Mouse (Mus musculus): Measurements from ENCODE around the gene Bex6.
"Not testable (repeated sequence)": the region's sequence is repeated elsewhere in the genome, so short reads cannot be mapped to it uniquely, and the experiment has no call there.

Bex6 gene

GRCm38 (mm10) chr16:32174340-32175005 is 5.2 kb upstream of the Bex6 start:
- DNase-seq: no peak

DNA sequence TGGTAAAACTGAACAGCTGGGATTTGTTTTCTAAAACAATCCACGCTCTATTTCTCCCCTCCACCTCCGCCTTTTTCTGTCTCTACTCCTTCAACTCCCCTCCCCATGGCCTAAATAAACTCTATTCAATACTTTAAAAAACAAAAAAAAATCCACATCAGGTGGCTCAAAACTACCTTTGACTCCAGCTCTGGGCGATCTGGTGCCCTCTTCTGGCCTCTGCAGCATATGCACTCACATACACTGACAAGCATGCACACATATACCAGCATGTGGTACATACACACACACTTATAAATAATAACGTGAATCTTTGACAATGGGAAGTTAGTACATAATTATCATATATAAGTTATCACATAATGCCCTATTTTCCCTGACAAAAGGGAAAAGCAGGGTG is 4.6 kb upstream of the Bex6 start:
- DNase-seq: no peak

DNA sequence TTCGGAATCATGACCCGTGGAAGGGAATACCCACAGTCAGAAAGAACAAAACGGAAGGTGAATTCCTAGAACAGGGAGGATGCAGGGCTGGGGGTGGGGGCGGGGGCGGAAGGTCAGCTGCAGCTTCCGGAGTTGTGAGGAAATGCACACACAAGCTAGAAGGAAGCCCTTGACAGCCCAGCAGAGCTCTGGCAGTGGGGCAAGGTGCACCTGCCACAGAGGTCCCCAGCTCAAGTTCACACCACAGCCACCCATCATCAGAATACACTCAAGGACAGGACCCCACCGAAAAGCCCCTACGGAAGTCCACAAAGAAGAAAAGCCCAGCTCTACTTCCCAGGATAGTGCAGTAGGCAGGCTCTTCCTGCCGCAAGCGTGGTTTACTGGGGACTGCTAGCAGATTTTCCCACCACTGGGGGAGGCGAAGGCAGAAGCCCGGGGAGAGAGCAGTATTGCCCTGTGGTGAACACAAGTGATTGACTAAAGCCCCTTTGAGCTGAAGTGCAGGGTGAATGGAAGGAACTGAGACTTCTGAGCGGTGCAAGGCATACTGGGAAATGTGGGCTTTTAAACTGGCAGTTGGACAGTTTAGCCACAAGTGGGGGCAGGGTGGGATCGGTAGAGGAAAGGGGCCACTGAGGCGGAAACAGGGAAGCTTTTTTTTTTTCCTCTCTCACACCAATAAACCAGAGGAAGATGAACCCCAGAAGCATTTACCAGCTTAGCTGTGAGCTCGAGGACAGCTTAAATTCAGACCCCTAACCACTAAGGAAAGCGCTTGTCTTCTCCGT is 2.5 kb upstream of the Bex6 start:
- no peak for DNase-seq

GRCm38 (mm10) chr16:32186056-32186455 is 6.4 kb downstream of the Bex6 start:
- no peak for DNase-seq

GRCm38 (mm10) chr16:32189109-32189508 is 9.5 kb downstream of the Bex6 start:
- DNase-seq: peak; percentile 24

GRCm38 (mm10) chr16:32190011-32190441 is 10.4 kb downstream of the Bex6 start:
- no peak for DNase-seq

GRCm38 (mm10) chr16:32200256-32201003 is 20.8 kb downstream of the Bex6 start:
- DNase-seq: no peak

- no peak for DNase-seq
Measured at GRCm38 (mm10) chr16:32201004-32201325, 21.3 kb downstream of the Bex6 start.

- DNase-seq: peak; percentile 41
Measured at GRCm38 (mm10) chr16:32202681-32203080, 23.1 kb downstream of the Bex6 start.

GRCm38 (mm10) chr16:32204902-32205301 is 25.3 kb downstream of the Bex6 start:
- DNase-seq: no peak

- peak; percentile 23 for DNase-seq
Measured at GRCm38 (mm10) chr16:32214156-32214555, 34.5 kb downstream of the Bex6 start.

DNA sequence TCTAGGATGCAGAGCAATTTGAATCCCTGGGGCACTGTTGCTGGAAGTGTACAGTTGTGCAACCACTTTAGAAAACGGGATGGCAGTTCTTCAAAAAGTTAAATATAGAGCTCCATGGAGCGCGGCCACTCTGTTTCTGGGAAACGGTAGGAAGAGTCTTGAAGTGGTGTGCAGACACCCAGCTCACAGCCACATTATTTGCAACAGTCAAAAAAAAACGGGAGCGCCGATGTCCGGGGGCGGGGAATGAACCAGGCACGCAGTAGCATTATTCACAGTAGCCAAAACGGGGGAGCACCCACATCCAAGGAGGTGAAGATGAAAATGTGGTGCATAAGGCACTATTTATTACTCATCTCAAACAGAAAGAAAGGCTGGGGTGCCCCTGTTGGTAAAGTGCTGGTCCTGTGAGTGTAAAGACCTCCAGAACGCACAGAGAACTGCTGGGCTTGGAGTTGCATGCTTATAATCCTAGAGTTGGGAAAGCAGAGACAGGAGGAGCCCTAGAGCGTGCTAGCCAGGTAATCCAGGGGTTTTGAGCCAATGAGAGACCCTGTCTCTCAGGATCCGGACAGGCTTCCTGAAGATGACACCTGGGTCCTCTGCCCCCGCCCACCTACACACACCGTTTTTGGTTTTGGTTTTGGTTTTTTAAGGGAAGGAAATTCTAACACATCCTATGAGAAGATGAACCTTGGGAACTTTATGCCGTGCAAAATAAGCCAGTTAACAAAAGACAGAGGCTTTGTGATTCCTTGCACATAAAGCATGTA is 35.4 kb downstream of the Bex6 start:
- DNase-seq: peak; percentile 64

DNA sequence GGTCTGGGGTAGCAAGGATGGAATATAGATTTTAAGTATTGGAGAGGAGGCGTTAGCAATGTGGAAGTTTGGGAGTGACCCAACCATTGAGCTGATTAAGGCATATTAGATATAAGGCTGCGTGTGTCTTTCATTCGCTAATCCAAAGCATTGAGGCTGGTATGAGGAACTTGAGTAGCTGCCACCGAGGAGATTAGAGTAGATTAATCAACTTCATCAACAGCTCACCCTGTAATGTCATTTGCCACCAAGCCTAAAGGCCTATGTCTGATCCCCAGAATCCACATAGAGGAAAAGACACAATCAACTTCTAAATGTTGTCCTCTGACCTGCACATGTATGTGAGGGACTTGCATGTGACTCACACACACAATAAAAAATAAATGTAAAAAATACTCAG is 42.2 kb downstream of the Bex6 start:
- no peak for DNase-seq

GRCm38 (mm10) chr16:32222399-32222798 is 42.8 kb downstream of the Bex6 start:
- no peak for DNase-seq

- DNase-seq: not testable (repeated sequence)
Measured at GRCm38 (mm10) chr16:32232050-32232449, 52.4 kb downstream of the Bex6 start.

Measured in right cerebral cortex, adult 18-20 months (tissue).